Mouse (Mus musculus): Measurements from ENCODE around the gene Ndufs3.

GRCm38 (mm10) chr2:90915516-90915915 lies 10.9 kb upstream of the Ndufs3 start:
- TF ChIP-seq CTCF (IDR thresholded peaks at IDR 0.05; ENCODE audit: extremely low read depth, insufficient read depth, insufficient read length, insufficient replicate concordance): no peak
- TF ChIP-seq POLR2A (IDR thresholded peaks at IDR 0.05; ENCODE audit: low read depth, low read length): no peak

Data from spleen, adult 2 months (tissue).